Mouse (Mus musculus): ENCODE results near the gene Sat2.
A peak's percentile ranks its signal among the peaks of the same experiment; 100 is the strongest.

Sat2 gene

DNA sequence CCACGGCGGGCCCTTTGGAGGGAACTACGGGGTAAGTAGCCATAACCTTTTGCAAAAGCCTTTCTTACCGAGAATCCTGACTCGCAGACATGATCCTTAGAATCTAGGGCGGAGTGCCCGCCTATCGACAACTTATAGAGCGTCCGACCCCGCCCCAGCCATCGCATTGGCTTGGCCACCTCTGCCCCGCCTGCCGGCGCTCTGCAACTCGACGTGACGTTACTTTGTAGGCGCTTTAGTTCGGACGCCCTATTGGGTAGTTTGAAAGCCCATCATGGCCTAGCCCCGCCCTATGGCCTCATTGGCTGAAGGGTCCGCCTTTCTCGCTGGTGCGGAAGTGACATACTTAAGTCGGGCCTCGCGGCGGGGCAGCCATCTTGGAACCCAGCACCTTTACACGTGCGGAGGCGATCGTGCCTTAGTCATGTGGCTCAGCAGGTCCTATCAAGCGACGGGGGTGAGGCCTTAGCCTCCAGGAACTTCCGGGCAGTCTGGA lies 50.4 kb downstream of the Sat2 start, which contains the start of gene Eif4a1:
Gene Eif4a1, minus strand, starts transcription at position 213 of the 496 bp plus-strand sequence.
- peak; percentile 100 for DNase-seq (ENCODE audit: low spot score)
